Mouse (Mus musculus) E14TG2a.4 (cell line): ENCODE measurements around the gene Vangl1.

Experiments
- H3K27me3 ChIP-seq: 2 replicates; pipeline ENCODE4 v1.6.1; 2014; ENCODE audit warnings: low read length, control low read depth; ENCODE audit not compliant: insufficient read depth
- H3K36me3 ChIP-seq: 2 replicates; pipeline ENCODE4 v1.6.1; 2014; ENCODE audit warnings: low read length, control low read depth; ENCODE audit not compliant: insufficient read depth
- H3K4me1 ChIP-seq: replicated peaks from 2 replicates; pipeline ENCODE4 v1.6.1; 2014; ENCODE audit warnings: low read depth, low read length, control low read depth
- H3K4me3 ChIP-seq: replicated peaks from 2 replicates; pipeline ENCODE4 v1.5.1; 2014; ENCODE audit warnings: mild to moderate bottlenecking, low read length
- H3K9me3 ChIP-seq: 2 replicates; pipeline ENCODE4 v1.6.1; 2014; ENCODE audit warnings: low read length, control low read depth
- CTCF ChIP-seq: conservative IDR thresholded peaks from 2 replicates; pipeline ENCODE4 v1.5.1; 2014; ENCODE audit warnings: low read length
- NANOG ChIP-seq: IDR thresholded peaks from 2 replicates; pipeline ENCODE4 v1.6.1; 2014; ENCODE audit warnings: borderline replicate concordance, low read length, mixed read lengths
- POU5F1 ChIP-seq: IDR thresholded peaks from 2 replicates; pipeline ENCODE4 v1.6.1; 2014; ENCODE audit warnings: low read length, borderline replicate concordance

Vangl1 gene

DNA sequence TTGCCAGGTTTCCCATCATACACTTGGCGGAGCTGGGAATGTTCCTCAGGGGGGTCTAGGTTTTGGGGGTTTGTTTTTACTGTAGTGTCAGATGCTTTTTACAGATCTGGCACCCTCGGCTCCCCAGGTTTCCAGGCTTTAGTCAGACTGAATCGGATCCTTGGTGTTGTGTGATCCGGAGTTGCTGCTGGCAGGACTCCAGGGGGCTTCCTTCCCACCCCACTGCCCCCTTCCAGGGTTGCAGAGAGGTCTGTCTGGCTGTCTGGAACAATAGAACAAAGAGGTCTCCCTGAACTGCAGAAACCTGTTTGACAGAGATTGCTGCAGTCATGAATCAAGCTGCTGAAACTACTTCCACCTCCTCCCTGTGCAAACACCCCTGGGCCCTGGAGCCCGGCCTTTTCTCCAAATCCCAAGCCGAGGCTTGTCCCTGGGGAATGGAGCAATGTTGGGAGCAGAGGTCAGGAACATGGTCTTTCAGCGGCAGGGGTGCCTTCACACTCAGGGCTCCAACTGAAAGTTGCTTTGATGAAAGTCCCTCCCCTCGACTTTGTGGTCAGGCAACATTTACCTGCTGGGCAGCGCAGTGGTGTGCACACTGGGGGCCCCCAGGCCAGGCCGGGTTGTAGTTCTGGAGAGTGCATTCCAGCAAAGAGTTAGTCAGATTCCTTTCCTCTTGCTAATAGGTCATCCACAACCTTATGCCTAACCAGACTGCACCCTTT lies 68.9 kb downstream of the Vangl1 start:
- Histone ChIP-seq H3K9me3 (no peaks in the 10 kb centered on the region), H3K4me1 (peaks cover 26% of the 10 kb centered on the region), H3K4me3 (no peak overlapping the region), H3K27me3 (0 out of 2 replicates have a peak, but pooled peaks cover 3% of the 10 kb centered on the region), H3K36me3 (no peaks in the 10 kb centered on the region)
- no peak for TF ChIP-seq NANOG
- TF ChIP-seq POU5F1 = no peak
- TF ChIP-seq CTCF = no peak

DNA sequence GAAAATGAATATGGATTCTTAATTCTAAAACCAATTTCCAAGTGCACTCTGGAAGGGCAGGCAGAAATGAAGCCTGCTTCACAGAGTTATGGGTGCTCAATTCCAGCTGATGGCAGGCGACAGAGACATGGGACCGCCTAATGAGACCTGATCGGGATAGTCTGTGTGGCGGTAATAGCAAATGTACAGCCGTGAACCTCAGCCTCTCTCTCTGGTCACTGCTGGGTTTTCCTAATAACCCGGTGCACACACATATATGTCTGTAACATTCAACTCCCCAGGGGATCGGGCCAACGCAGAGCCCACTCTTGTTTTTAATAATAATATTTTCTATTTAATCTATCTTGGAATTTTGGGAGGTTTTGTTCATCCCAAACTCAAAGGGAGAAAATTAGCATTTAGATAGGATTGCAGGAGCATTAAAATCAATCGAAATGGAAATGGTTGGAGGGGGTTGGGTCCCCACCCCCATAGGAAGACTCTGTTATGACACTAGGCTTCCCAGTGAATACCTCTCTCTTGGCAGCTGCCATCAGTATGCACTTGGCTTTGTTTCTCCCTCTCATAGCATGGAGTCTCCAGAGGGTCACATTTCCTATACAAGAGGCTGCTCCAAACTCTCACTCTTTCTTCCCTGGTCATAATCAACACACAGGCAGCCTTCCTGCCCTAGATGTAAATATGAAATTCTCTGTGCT lies 72.7 kb downstream of the Vangl1 start:
- H3K9me3 ChIP-seq = no peaks in the 10 kb centered on the region
- H3K4me1 ChIP-seq = peaks cover 17% of the 10 kb centered on the region
- TF ChIP-seq CTCF (no peak), NANOG (no peak), POU5F1 (no peak)
- no peak overlapping the region for H3K4me3 ChIP-seq
- H3K36me3 ChIP-seq = no peaks in the 10 kb centered on the region
- no peaks in the 10 kb centered on the region for H3K27me3 ChIP-seq

- TF ChIP-seq POU5F1 (no peak), CTCF (peak; percentile 23), NANOG (no peak)
- H3K36me3 ChIP-seq = no peaks in the 10 kb centered on the region
- H3K9me3 ChIP-seq = no peaks in the 10 kb centered on the region
- H3K4me1 ChIP-seq = peaks cover 8% of the 10 kb centered on the region
- H3K4me3 ChIP-seq = no peak overlapping the region
- no peaks in the 10 kb centered on the region for H3K27me3 ChIP-seq
Measured at GRCm38 (mm10) chr3:102130478-102130877, 74.0 kb downstream of the Vangl1 start.

- TF ChIP-seq NANOG (no peak), POU5F1 (no peak), CTCF (no peak)
- Histone ChIP-seq H3K4me1 (peaks cover 6% of the 10 kb centered on the region; the same call in 1 of the 2 replicates), H3K4me3 (no peak overlapping the region), H3K27me3 (no peaks in the 10 kb centered on the region), H3K9me3 (no peaks in the 10 kb centered on the region), H3K36me3 (no peaks in the 10 kb centered on the region)
Measured at GRCm38 (mm10) chr3:102128242-102128641, 76.3 kb downstream of the Vangl1 start.

GRCm38 (mm10) chr3:102127114-102127513 lies 77.4 kb downstream of the Vangl1 start:
- H3K4me1 ChIP-seq = peaks cover 8% of the 10 kb centered on the region; the same call in 1 of the 2 replicates
- H3K27me3 ChIP-seq = no peaks in the 10 kb centered on the region
- no peak for TF ChIP-seq CTCF
- no peak for TF ChIP-seq POU5F1
- TF ChIP-seq NANOG = no peak
- no peaks in the 10 kb centered on the region for H3K9me3 ChIP-seq
- H3K36me3 ChIP-seq = no peaks in the 10 kb centered on the region
- H3K4me3 ChIP-seq = no peak overlapping the region

DNA sequence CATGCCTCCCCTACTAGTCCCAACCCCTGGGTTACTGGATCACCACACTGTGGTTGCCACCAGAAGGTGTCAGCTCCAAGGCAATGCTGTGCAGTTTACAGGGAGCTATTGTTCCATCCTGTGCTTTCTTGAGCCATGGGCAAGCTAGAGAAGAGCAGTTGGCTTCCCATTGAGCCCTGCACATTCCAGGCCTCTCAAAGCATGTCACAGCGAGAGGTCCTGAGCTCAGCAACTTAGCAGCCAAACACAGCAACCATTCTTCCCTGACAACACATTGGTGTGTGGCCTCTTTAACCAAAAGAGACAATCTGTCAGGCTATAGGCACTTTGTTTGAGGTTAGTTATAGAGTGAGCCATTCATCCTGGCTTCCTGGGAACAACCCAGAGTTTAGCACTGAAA lies 78.9 kb downstream of the Vangl1 start:
- TF ChIP-seq CTCF (no peak), NANOG (no peak), POU5F1 (no peak)
- H3K27me3 ChIP-seq = no peaks in the 10 kb centered on the region
- peaks cover 15% of the 10 kb centered on the region for H3K4me1 ChIP-seq
- H3K9me3 ChIP-seq = 0 out of 2 replicates have a peak, but pooled peaks cover 4% of the 10 kb centered on the region
- no peak overlapping the region for H3K4me3 ChIP-seq
- H3K36me3 ChIP-seq = no peaks in the 10 kb centered on the region

GRCm38 (mm10) chr3:102123654-102124053 lies 80.8 kb downstream of the Vangl1 start:
- H3K36me3 ChIP-seq = no peaks in the 10 kb centered on the region
- no peaks in the 10 kb centered on the region for H3K27me3 ChIP-seq
- TF ChIP-seq POU5F1 (no peak), NANOG (no peak), CTCF (no peak)

GRCm38 (mm10) chr3:102122046-102122445 lies 82.4 kb downstream of the Vangl1 start:
- 0 out of 2 replicates have a peak, but pooled peaks cover 5% of the 10 kb centered on the region for H3K9me3 ChIP-seq
- peaks cover 19% of the 10 kb centered on the region for H3K4me1 ChIP-seq
- TF ChIP-seq CTCF = peak; percentile 66
- no peak for TF ChIP-seq NANOG
- no peak for TF ChIP-seq POU5F1
- no peak overlapping the region for H3K4me3 ChIP-seq
- H3K27me3 ChIP-seq = no peaks in the 10 kb centered on the region
- no peaks in the 10 kb centered on the region for H3K36me3 ChIP-seq

More at GRCm38 (mm10) chr3:102123654-102124053, 80.8 kb downstream of the Vangl1 start:
- Histone ChIP-seq H3K4me3 (no peak overlapping the region), H3K4me1 (peaks cover 18% of the 10 kb centered on the region), H3K9me3 (0 out of 2 replicates have a peak, but pooled peaks cover 5% of the 10 kb centered on the region)

GRCm38 (mm10) chr3:102120947-102121346 lies 83.5 kb downstream of the Vangl1 start:
- Histone ChIP-seq H3K36me3 (no peaks in the 10 kb centered on the region), H3K27me3 (no peaks in the 10 kb centered on the region), H3K9me3 (0 out of 2 replicates have a peak, but pooled peaks cover 5% of the 10 kb centered on the region), H3K4me3 (no peak overlapping the region), H3K4me1 (peaks cover 19% of the 10 kb centered on the region)
- TF ChIP-seq CTCF (peak; percentile 42), POU5F1 (no peak)
